Mouse (Mus musculus) erythroblast, embryonic 14.5 days (primary cell): Measurements from ENCODE around the gene Lrrfip1. TPM values are rescaled to one million over a fixed set of nuclear protein-coding genes. Genes with fewer than 3 reads are reported as not detected.

ENCODE experiments used
- H3K27me3 ChIP-seq: 2 replicates; pipeline ENCODE4 v1.6.1; 2012; ENCODE audit warnings: inconsistent platforms; ENCODE audit not compliant: control insufficient read depth
- H3K36me3 ChIP-seq: 2 replicates; pipeline ENCODE4 v1.6.1; 2012; ENCODE audit warnings: mild to moderate bottlenecking, inconsistent platforms; ENCODE audit not compliant: control insufficient read depth
- H3K4me1 ChIP-seq: 2 replicates; pipeline ENCODE4 v1.6.1; 2012; ENCODE audit warnings: inconsistent platforms; ENCODE audit not compliant: control insufficient read depth
- H3K4me3 ChIP-seq: replicated peaks from 2 replicates; pipeline ENCODE3; 2012; ENCODE audit warnings: moderate library complexity, mild to moderate bottlenecking, inconsistent platforms
- H3K9me3 ChIP-seq: 2 replicates; pipeline ENCODE4 v1.6.1; 2012; ENCODE audit warnings: low read length, inconsistent platforms, mixed read lengths; ENCODE audit not compliant: control insufficient read depth
- GATA1 ChIP-seq: IDR thresholded peaks from 2 replicates; pipeline ENCODE4 v1.6.1; 2012; ENCODE audit warnings: low read length, inconsistent platforms, mixed read lengths
- TAL1 ChIP-seq: IDR thresholded peaks from 3 replicates; pipeline ENCODE4 v1.6.1; 2012; ENCODE audit warnings: low read length, inconsistent platforms, mixed read lengths
- polyA plus RNA-seq: library from polyadenylated mRNA; stranded (reverse); fragments of >175 nt; gene quantifications from 2 replicates; pipeline ENCODE4 v1.2.3, GENCODE M21; 2012

Gene Lrrfip1
- polyA plus RNA-seq, 1 experiment: 0.03 TPM

DNA sequence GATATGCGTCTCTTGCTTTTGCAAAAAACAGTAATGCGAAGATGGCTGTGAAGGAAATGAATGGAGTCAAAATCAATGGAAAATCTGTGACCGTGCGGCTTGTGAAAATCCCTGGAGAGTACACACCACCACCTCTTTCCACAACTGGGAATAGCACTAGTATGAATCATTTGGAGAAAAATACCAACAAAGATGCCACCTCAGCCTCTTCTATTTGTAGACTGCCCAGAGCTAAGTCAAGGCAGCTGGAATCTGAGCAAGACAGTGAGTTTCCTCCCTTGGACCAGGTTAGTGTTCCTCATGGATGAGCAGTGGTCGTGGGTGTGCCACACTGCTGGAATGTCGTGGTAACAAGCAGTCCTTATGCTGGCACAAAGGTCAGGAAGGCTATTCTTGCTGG lies 168.3 kb downstream of the Lrrfip1 start:
- H3K9me3 ChIP-seq: no peaks in the 10 kb centered on the region
- H3K4me1 ChIP-seq: no peaks in the 10 kb centered on the region
- TF ChIP-seq TAL1 (no peak), GATA1 (no peak)
- H3K27me3 ChIP-seq: no peaks in the 10 kb centered on the region
- H3K4me3 ChIP-seq: no peak overlapping the region
- H3K36me3 ChIP-seq: no peaks in the 10 kb centered on the region

DNA sequence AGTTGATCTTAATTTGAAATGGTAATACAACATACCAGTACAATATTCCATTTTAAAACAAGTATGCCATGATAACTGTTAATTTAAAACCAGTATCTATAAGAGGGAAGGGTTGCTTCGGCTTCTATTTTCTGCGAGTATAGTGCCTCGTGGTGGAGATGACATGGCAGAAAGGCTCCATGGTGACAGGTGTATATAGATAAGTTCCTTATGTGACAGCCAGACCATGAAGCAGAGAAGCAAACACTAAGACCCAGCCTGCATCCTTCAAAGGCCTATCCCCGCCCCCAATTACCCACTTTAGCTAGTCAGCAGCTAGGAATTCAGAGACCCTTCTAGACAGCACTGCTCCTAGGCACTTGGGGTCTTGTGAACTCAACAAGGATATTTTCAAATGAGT lies 170.6 kb downstream of the Lrrfip1 start:
- Histone ChIP-seq H3K4me1 (no peaks in the 10 kb centered on the region), H3K27me3 (no peaks in the 10 kb centered on the region), H3K4me3 (no peak overlapping the region), H3K9me3 (no peaks in the 10 kb centered on the region), H3K36me3 (no peaks in the 10 kb centered on the region)
- no peak for TF ChIP-seq GATA1

DNA sequence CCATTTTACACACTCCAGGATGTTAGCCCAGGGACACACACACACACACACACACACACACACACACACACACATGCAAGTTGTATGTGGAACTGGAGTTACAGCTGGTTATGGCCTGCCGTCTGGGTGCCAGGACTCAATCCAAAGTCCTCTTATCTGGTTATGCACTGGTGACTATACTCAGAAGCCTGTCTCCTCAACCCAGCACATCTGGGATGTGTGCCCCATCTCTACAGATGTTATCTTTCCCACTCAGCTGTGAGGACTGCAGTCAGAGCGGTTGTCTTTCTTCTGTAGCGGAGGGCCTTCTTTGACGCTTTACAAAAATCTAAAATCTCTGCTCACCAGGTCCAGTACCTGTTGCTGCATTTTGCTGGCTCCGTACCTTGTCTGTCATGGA lies 176.3 kb downstream of the Lrrfip1 start:
- TF ChIP-seq GATA1: no peak
- no peak for TF ChIP-seq TAL1
- peaks cover 8% of the 10 kb centered on the region for H3K4me1 ChIP-seq
- no peak overlapping the region for H3K4me3 ChIP-seq
- H3K36me3 ChIP-seq: no peaks in the 10 kb centered on the region
- H3K27me3 ChIP-seq: peaks cover 12% of the 10 kb centered on the region
- H3K9me3 ChIP-seq: no peaks in the 10 kb centered on the region

DNA sequence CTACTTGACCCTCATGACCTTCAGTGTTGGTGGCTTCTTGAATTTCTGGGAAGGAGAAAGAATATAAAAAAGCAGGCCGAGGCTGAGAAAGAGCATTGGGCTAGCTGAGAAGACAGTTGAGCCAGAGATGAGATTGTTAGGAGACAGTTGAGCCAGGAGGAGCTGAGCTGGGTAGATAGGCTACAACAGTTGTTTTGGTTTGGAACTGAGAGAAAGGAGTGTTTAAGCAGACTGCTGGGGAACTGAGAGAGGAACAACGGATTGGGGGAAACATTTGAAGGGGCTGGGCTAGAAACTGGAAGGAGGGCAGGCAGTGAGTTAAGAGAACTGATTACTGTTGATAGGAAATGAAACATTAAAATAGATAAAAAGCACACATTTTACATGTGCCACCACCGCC lies 177.5 kb downstream of the Lrrfip1 start:
- Histone ChIP-seq H3K9me3 (no peaks in the 10 kb centered on the region), H3K36me3 (no peaks in the 10 kb centered on the region)
- no peak for TF ChIP-seq TAL1
- no peak for TF ChIP-seq GATA1

DNA sequence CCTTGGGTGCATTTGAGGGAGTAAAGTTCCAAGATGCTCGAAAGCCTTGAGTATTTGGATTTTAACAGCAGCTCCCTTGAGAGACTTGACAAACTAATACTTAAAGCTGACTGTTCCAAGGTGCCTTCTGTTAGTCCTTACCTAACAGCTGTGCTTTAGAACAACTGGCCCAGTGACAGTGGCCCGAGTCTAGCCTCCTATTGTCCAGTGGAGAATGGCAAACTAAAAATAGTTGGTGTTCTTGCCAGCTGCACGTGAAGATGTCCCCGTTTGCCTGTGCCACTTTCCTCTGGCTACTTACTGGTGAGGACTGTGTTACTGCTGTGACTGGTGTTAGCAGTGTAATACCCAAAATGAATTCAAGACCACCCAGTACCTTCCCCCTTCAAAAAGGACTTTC lies 178.3 kb downstream of the Lrrfip1 start:
- peaks cover 12% of the 10 kb centered on the region for H3K4me1 ChIP-seq
- no peak for TF ChIP-seq GATA1
- no peak for TF ChIP-seq TAL1
- H3K4me3 ChIP-seq: no peak overlapping the region
- H3K27me3 ChIP-seq: peaks cover 31% of the 10 kb centered on the region
- H3K9me3 ChIP-seq: no peaks in the 10 kb centered on the region
- no peaks in the 10 kb centered on the region for H3K36me3 ChIP-seq

More for the DNA sequence above, 177.5 kb downstream of the Lrrfip1 start:
- Histone ChIP-seq H3K4me1 (peaks cover 12% of the 10 kb centered on the region), H3K27me3 (peaks cover 25% of the 10 kb centered on the region), H3K4me3 (no peak overlapping the region)

Other genes with a start within 250 kb of the Lrrfip1 start
- 0.01 and 0.08 TPM in 2 replicates for gene Col6a3, start 154.8 kb upstream of the Lrrfip1 start, polyA plus RNA-seq
- gene Mlph, start 83.7 kb upstream of the Lrrfip1 start, polyA plus RNA-seq: not detected in 2 replicates
- gene Prlh, start 45.6 kb upstream of the Lrrfip1 start, polyA plus RNA-seq: 0.50 and 0.97 TPM in 2 replicates
- gene Rab17, start 29.1 kb upstream of the Lrrfip1 start, polyA plus RNA-seq: not detected in 2 replicates
- gene Rbm44, start 146.4 kb downstream of the Lrrfip1 start, polyA plus RNA-seq: not detected in 2 replicates
- 0.04 TPM in 2 replicates for gene Ramp1, start 181.1 kb downstream of the Lrrfip1 start, polyA plus RNA-seq